Mouse (Mus musculus) gastrocnemius, postnatal 10 days (tissue): ENCODE measurements around the gene Crybb2. TPM values are rescaled to one million over a fixed set of nuclear protein-coding genes. Genes with fewer than 3 reads are reported as not detected.

Experiments used
- DNase-seq: peaks from one replicate; pipeline ENCODE4 v3.0.0; 2021; ENCODE audit warnings: mixed read lengths
- total RNA-seq, 2 experiments: library from RNA; stranded (reverse); gene quantifications; 2 replicates each; pipeline ENCODE4 v1.2.3; 2021

Gene Crybb2
- total RNA-seq, 2 experiments from 2014 or later = not detected

- DNase-seq = no peak
These were observed 38.6 kb downstream of the Crybb2 start for GRCm38 (mm10) chr5:113031201-113031754.

GRCm38 (mm10) chr5:113030082-113030481 is 39.8 kb downstream of the Crybb2 start:
- no peak for DNase-seq

DNA sequence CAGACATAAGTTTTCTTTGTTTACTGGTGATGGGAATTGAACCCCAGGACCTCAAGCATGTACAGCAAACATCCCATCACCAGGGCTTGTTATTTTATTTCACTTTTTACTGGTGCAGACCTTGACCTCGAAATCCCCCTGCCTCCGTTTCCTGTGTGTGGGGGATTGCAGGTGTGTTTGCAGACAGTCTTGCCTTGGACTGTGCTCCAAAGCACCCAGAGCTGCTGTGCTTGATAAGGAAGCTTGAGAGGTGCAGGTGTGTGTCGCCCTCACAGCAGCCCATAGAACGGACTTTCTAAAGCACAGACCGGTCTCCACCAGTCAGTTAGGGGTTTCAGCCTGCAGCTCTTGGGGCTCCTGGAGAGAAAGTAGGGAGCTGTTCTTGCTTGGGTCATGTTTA is 43.2 kb downstream of the Crybb2 start:
- no peak for DNase-seq

DNA sequence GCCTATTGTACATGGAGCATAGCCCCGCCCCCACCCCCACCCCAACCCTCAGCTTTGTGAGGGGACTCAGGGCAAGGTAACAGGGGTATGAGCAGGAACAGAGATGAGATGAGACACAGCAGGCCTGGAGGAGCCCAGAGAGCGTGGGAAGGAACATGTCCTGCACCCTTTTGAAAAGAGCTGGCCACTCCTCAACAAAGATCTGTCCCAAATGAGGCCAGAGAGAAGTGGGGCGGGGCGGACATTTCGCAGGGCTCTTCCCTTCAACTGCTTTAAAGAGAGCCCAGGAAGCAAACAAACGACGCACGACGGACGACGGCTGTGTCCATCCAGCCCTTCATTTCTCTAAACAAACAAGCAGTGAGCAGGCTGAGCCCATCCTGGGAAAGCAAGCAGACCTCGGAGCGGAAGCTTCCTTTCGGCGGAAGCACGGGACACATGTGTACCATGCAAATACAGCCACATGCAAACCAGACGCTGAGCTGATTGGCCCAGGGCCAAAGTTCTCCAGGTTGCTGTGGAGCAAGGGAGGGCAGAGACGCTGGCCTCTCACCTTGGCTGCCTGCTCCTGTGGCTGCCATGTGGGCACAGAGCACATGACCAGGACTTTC is 45.7 kb downstream of the Crybb2 start:
- DNase-seq = peak; percentile 51

DNA sequence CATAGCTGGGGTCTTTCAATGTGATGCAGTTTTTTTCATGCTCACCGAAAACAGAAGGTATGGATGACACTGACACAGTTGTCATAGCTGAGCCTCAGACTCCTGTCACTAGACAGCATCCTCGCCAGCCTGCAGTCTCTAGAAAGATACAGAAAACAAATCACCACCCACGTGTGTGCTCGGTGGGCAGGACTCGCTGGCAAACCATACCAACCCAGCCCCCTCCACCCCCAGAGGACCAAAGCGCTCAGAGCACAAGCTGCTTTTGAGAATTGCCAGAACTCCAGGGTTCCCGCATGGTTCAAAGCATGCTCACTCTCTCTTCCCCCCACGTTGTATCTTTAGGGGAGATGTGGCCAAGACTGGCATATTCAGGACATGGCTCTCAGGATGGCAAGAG is 51.7 kb downstream of the Crybb2 start:
- DNase-seq = no peak

GRCm38 (mm10) chr5:113017004-113017403 is 52.9 kb downstream of the Crybb2 start:
- no peak for DNase-seq

DNA sequence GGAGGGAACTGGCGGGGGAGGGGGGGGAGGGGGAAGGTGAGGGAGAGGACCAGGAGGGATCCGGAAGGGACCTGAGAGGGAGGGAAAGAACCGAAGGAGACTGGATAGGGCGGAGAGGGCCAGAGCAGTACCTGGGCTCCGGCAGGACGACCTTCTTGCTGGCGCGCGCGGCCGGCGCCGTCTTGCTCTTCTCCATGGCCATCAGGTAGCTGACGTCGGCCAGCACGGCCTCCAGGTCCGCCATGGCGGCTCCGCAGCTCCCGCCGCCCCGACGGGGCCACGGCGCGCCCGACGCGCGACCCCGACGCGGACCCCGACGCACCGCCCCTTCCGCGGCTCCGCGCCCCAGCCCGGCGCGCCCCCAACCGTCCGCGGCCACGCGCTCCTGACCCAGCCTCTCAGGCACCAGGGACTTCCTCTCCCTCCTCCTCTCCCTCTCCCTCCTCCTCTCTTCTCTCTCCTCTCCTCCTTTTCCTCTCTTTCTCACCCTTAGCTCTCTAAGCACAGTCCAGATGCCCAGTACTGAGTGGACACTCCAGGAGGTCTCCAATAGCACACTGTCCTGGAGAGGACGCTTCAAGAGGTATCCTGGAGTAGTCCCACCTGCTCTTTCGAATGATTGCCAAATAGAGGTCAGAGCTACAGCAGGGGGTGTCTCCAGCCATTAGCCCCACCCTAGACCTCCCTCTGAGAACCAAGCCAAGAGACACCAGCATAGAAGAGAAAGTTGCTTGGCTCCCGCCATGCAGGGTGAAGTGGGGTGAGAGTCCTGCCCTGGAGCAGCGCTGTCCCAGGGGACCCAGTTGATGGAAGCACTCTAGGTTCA is 54.5 kb downstream of the Crybb2 start, which contains the start of gene Grk3:
Gene Grk3, minus strand, starts transcription at position 556 of the 826 bp plus-strand sequence.
- peak; percentile 44 for DNase-seq

- DNase-seq = peak; percentile 47
These were observed 55.1 kb downstream of the Crybb2 start for GRCm38 (mm10) chr5:113014808-113015235.

GRCm38 (mm10) chr5:113014111-113014807 is 55.7 kb downstream of the Crybb2 start:
- DNase-seq = no peak

DNA sequence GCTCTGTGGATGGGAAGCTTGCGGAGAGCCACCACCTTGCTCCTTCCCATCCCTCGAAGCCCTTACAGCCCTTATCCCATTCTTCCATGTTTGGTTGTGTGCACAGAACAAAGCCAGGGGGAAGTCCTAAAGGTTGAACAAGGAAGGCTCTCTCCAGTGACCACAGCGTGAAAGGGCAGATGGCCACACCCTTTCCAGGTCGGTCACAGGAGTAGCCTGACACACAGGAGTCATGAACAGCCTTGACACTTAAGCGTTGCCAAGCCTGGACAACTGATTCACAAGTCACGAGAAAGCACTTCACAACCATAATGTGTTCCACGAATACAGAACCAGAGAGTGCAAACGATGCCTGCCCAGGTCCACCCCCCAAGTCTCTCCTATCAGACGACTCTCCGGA is 58.0 kb downstream of the Crybb2 start:
- no peak for DNase-seq

DNA sequence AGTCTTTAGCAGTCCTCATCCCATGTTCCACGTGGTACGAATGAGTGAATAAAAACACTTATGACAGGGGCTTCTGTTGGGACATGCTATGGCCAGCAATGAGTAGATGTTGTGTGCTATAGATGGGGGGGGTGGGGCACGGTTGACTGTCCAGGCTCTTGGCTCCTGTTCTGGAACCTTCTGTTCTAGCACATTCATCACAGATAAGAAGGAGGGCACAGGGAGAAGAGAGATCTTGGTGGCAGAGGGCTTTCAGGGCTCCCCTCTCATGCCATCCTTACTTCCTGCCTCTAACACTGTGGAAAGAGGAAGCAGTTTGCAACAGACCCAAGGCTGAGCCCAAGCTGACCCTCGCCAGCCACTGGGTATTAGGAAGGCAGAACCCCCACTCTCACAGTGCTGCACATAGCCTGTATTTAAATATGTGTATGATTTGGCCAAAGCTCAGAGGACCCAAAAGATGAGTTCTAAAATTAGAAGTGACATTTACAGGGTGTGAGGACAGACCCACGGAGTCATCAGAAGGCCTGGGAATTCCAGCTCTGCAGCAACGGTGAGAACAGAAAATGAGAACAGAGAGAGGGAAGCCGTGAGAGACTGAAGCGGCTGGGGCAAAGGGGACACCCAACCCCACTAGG is 60.6 kb downstream of the Crybb2 start:
- no peak for DNase-seq

- DNase-seq = no peak
These were observed 61.4 kb downstream of the Crybb2 start for GRCm38 (mm10) chr5:113008496-113008895.

Other genes with a start within 250 kb of the Crybb2 start
- 100 to 1,000 TPM; 327 to 359 TPM for gene Myo18b, start 173.8 kb downstream of the Crybb2 start, total RNA-seq
- gene Grk3, start 54.3 kb downstream of the Crybb2 start, total RNA-seq = 1 to 10 TPM; 3.9 to 4.9 TPM
- gene Crybb3, start 11.5 kb upstream of the Crybb2 start, total RNA-seq = 1 to 10 TPM in 1 of 2 experiments, under 1 TPM in 1; 0.68 to 2.0 TPM
- gene 2900026A02Rik, start 151.1 kb upstream of the Crybb2 start, total RNA-seq = 10 to 100 TPM; 36.2 to 42.0 TPM
- gene Tmem211, start 156.8 kb upstream of the Crybb2 start, total RNA-seq = not detected
- 1 to 10 TPM in 1 of 2 experiments, under 1 TPM in 1; 0.65 to 1.2 TPM for gene Sgsm1, start 240.7 kb upstream of the Crybb2 start, total RNA-seq